Mouse (Mus musculus) hindbrain, embryonic 10.5 days (tissue): ENCODE measurements at regions not wholly inside any gene's neighbourhood (a gene's known extent, or its start where the extent isn't known, plus 50 kb on each side); places are given as distances from the start of the nearest gene placed in this dataset.
A peak's percentile ranks its signal among the peaks of the same experiment; 100 is the strongest.

Experiments used
- DNase-seq: peaks from one replicate; pipeline ENCODE4 v3.0.0-alpha.2; 2017; ENCODE audit warnings: low spot score
- H3K27ac ChIP-seq: fragments of 300-500 bp; sonication (generic); 2 replicates; pipeline ENCODE4 v1.5.1; 2016; ENCODE audit warnings: mild to moderate bottlenecking, moderate library complexity
- H3K27me3 ChIP-seq: fragments of 300-500 bp; sonication (generic); 2 replicates; pipeline ENCODE4 v1.6.1; 2016; ENCODE audit warnings: mild to moderate bottlenecking; ENCODE audit not compliant: poor library complexity, insufficient read depth, severe bottlenecking
- H3K36me3 ChIP-seq: fragments of 300-500 bp; sonication (generic); 2 replicates; pipeline ENCODE4 v1.6.1; 2016; ENCODE audit warnings: mild to moderate bottlenecking, moderate library complexity
- H3K4me1 ChIP-seq: fragments of 300-500 bp; sonication (generic); replicated peaks from 2 replicates; pipeline ENCODE4 v1.6.1; 2016; ENCODE audit warnings: mild to moderate bottlenecking
- H3K4me3 ChIP-seq: fragments of 300-500 bp; sonication (generic); 2 replicates; pipeline ENCODE4 v1.5.1; 2016; ENCODE audit warnings: mild to moderate bottlenecking, moderate library complexity
- H3K9me3 ChIP-seq: fragments of 300-500 bp; sonication (generic); 2 replicates; pipeline ENCODE4 v1.6.1; 2016; ENCODE audit warnings: mild to moderate bottlenecking, moderate library complexity
- WGBS: fragments of 180-500 bp; shearing (Covaris S2); methylation state at CpG from one replicate; pipeline ENCODE4 v1.1.7; 2016; 5-methylcytosine and 5-hydroxymethylcytosine counted together

DNA sequence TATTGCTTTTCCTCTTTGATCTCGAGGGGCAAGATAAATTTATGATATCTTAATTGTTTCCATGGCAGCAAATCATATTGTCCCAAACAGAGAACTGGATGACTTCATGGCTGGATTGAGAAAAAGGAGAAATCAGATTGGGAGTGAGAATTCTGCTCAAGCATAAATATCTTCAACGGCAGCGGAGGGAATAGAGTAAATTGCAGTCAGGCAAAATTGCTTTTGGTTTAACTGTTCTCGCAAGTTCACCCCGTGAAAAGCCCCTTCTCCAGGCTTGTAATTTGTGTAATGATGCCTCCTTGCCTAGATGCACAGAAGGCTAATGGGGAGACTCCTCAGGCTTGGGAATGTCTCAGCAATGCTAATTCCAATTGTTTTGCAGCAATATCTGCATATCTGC lies 64.4 kb upstream of the Ccn6 start:
- peaks cover 26% of the 10 kb centered on the region for H3K4me1 ChIP-seq
- H3K27me3 ChIP-seq, result no peaks in the 10 kb centered on the region
- 69% methylated on average over 5 of the region's 5 CpGs for WGBS
- H3K4me3 ChIP-seq, result no peak overlapping the region
- H3K27ac ChIP-seq, result no peak overlapping the region
- no peak for DNase-seq
- no peaks in the 10 kb centered on the region for H3K9me3 ChIP-seq
- H3K36me3 ChIP-seq, result no peaks in the 10 kb centered on the region

DNA sequence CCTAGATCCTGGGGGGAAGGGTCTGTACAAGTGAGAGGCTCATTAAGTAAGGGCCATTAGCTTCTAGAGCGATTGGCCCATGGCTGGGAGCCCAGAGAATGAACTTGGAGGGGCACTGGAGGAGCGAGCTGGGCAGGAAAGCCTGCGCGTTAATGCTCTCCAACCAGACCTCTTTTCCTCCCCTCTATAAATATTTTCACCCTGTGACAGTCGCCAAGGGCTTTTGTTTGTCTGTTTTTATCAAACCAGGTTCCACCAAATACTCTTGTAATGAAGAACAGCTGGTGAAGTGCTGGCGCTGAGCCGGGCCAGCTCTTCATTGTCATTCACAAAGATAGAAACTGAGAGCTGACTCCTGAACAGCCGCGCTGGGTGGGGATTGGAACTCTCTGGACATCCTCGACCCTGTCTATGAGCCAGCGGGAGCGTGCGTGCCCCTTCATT lies 63.9 kb upstream of the Ccn6 start:
- no peak overlapping the region for H3K4me3 ChIP-seq
- H3K4me1 ChIP-seq, result peaks cover 25% of the 10 kb centered on the region
- WGBS, result 34% methylated on average over 13 of the region's 13 CpGs
- no peak overlapping the region for H3K27ac ChIP-seq
- H3K27me3 ChIP-seq, result no peaks in the 10 kb centered on the region
- H3K9me3 ChIP-seq, result peaks cover 2% of the 10 kb centered on the region
- DNase-seq, result peak; percentile 31
- H3K36me3 ChIP-seq, result no peaks in the 10 kb centered on the region

DNA sequence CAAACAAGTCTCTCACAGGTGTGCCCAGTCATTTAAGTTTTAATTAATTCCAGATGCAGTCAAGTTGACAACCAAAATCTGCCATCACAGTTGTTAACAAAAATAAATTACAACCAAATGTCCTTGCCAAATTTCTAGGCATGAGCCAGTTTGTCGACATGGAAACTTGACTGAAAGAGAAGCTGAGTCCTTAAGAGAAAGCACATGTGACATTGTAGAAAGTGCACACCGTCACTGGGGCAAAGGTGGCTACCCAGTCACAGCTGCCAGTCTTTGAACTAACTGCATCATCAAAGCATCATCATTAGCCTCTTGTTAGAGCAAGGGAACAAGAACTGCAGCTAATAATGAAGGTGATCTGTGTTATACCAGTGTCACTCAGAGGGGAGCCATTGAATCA lies 62.9 kb upstream of the Ccn6 start:
- no peaks in the 10 kb centered on the region for H3K27me3 ChIP-seq
- no peaks in the 10 kb centered on the region for H3K36me3 ChIP-seq
- no peak overlapping the region for H3K4me3 ChIP-seq
- 60% methylated on average over 2 of the region's 2 CpGs for WGBS
- H3K4me1 ChIP-seq, result peaks cover 25% of the 10 kb centered on the region
- peaks cover 6% of the 10 kb centered on the region for H3K9me3 ChIP-seq
- no peak overlapping the region for H3K27ac ChIP-seq
- no peak for DNase-seq

DNA sequence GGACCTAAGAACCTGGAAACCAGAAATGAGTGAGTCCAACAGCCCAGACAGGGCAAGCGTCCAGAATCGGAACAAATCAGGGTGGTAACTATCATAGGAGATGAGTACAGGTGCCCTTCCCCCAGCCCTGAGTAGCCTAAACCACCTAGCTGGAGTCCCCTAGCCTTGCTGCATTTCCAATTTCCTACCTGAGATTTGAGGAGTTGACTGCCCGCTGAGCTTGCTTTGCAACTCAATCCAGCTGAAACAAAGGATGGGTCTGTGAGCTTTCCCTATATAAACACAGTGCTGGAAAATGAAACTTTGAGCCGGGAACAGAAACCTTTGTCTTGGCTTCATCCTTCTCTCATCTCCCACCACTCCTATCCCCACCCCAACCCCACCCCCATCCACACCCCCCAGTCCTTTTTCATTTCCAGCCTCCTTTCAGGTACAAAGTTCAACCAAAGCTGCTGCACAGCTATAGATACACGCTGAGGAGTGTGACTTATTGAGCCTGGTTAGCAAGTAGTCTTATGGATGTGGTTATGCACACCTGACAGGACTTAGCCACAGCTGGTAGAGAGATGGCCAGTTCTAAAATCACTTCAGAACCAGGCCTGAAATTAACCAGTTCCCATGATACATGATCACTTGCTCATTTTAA lies 61.0 kb upstream of the Ccn6 start:
- peaks cover 18% of the 10 kb centered on the region for H3K4me1 ChIP-seq
- H3K27me3 ChIP-seq, result no peaks in the 10 kb centered on the region
- no peak for DNase-seq
- no peak overlapping the region for H3K27ac ChIP-seq
- no peaks in the 10 kb centered on the region for H3K36me3 ChIP-seq
- H3K9me3 ChIP-seq, result peaks cover 6% of the 10 kb centered on the region
- H3K4me3 ChIP-seq, result no peak overlapping the region
- WGBS, result 34% methylated on average over 5 of the region's 5 CpGs

DNA sequence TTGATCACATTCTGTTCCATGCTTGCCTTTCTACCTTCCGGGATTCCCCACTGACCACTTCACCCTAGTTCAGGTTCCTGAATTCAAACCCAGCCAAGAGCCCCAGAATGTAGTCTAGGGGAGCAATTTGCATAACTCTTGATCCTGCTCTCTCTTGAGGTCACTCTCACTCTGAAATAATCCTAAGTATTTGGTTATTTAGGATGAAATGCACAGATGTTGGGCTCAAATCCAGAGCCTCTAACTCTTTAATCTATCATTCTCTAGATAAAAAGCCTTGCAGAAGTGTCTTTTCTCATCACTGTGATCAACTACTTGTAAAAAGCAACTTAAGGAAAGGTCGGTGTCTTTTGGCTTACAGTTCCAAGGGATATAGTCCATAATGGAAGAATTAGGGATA lies 57.4 kb upstream of the Ccn6 start:
- H3K27me3 ChIP-seq, result no peaks in the 10 kb centered on the region
- H3K9me3 ChIP-seq, result peaks cover 14% of the 10 kb centered on the region
- no peaks in the 10 kb centered on the region for H3K4me1 ChIP-seq
- no peak overlapping the region for H3K27ac ChIP-seq
- no peaks in the 10 kb centered on the region for H3K36me3 ChIP-seq
- no peak overlapping the region for H3K4me3 ChIP-seq
- 95% methylated on average over 2 of the region's 2 CpGs for WGBS
- DNase-seq, result no peak

DNA sequence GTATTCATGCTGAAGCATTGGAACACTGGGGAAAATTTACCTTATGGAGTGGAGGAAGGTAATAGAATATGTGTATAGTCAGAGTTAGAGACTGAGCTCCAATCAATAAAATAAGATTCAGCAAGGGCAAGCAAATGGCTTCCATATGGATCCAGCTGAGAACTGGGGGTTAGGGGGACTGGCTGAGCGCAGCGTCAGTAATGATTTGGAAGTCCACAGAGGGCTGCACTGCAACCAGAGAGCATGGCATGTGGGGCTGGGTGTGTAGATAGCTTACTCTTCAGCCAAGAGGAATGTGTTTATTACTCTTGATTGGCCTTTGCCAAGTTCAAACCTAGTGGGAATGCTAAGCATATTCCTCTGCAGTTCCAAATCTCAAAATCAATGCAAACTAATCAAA lies 55.8 kb upstream of the Ccn6 start:
- DNase-seq, result no peak
- whole genome bisulfite sequencing, result 75% methylated on average over 2 of the region's 2 CpGs
- H3K27ac ChIP-seq, result no peak overlapping the region

DNA sequence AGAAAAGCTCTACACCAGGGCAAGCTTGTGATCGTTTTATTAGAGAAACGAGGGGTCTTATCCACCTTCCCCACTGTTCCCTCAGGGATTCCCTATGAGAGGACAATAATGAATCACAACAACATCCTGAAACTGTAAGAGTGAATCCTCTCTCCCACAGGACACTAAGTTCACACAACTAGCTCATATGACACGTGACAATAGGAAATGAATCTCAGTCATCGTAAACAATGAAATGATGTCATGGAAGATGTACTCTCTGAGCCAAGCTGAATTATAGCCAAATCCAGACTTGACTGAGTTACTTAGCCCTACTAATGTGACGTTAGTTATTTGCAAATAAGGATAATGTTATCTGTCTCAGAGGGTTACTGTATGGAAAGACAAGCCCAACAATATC lies 54.6 kb upstream of the Ccn6 start:
- no peaks in the 10 kb centered on the region for H3K27me3 ChIP-seq
- no peaks in the 10 kb centered on the region for H3K36me3 ChIP-seq
- WGBS, result 89% methylated on average over 5 of the region's 5 CpGs
- H3K4me3 ChIP-seq, result no peak overlapping the region
- no peak for DNase-seq
- no peak overlapping the region for H3K27ac ChIP-seq
- H3K4me1 ChIP-seq, result no peaks in the 10 kb centered on the region
- H3K9me3 ChIP-seq, result peaks cover 14% of the 10 kb centered on the region

More for the DNA sequence above, 55.8 kb upstream of the Ccn6 start:
- Histone ChIP-seq H3K27me3 (no peaks in the 10 kb centered on the region), H3K4me1 (no peaks in the 10 kb centered on the region), H3K4me3 (no peak overlapping the region), H3K36me3 (no peaks in the 10 kb centered on the region), H3K9me3 (peaks cover 14% of the 10 kb centered on the region)

DNA sequence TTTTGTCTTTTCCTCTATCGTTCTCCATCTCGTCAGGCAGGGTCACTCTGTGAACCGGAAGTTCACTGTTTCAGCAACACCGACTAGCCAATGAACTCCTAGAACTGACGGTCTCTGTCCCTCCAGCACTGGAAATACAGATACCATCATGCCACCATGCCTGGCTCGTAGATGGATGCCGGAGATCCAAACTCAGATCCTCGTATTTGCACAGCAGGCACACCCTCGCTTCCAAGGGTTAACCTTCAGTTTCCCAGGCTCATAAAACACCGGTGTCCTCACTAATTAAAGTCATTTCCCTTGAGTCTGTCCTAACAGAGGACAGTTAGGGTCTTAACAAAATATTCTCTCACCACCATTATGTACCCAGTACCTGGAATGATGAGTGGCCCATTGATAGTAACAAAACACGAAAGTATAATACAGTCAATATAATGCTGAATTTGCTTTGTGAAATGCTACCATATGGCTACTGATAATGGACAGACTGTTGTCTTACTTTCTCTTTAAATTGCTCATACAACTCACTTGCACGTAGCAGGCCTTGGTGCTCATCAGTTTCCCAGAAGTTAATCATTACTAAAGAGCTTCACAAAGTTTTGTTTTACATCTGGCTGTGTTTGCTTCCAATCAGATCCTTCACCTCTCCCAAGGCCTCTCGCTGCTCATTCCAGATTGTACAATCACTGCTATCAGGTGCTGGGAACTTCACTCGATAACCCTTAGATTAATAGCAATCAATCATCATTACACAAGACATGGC lies 52.7 kb upstream of the Ccn6 start:
- H3K27ac ChIP-seq, result no peak overlapping the region
- no peaks in the 10 kb centered on the region for H3K36me3 ChIP-seq
- 91% methylated on average over 14 of the region's 14 CpGs for WGBS
- H3K9me3 ChIP-seq, result peaks cover 8% of the 10 kb centered on the region; the same call in 1 of the 2 replicates
- H3K4me3 ChIP-seq, result no peak overlapping the region
- no peaks in the 10 kb centered on the region for H3K27me3 ChIP-seq
- DNase-seq, result no peak
- no peaks in the 10 kb centered on the region for H3K4me1 ChIP-seq

DNA sequence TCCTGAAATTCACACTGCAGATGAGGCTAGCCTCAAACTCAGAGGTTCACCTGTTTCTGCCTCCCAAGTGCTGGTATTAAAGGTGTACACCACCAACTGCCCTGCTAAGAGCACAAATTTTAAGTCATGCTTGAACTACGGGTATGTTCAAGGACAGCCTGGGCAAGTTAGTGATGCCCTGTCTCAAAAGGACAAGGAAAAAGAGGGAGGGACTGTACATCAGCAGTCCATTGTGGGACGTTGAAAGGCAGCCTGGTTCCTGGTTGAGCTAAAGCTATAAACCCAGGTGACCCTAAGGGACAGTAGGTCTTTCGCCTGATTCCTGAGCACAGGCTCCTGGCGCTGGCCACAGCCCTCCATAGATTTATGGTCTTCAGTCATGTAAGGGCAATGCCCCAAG lies 51.0 kb upstream of the Ccn6 start:
- Histone ChIP-seq H3K9me3 (peaks cover 8% of the 10 kb centered on the region; the same call in 1 of the 2 replicates), H3K4me3 (no peak overlapping the region), H3K27ac (no peak overlapping the region), H3K36me3 (no peaks in the 10 kb centered on the region), H3K27me3 (no peaks in the 10 kb centered on the region), H3K4me1 (peaks cover 7% of the 10 kb centered on the region)
- 88% methylated on average over 4 of the region's 4 CpGs for WGBS
- DNase-seq, result no peak
